Mouse (Mus musculus) monocyte, adult 2 months (primary cell): Measurements from ENCODE around the gene Myo1a.
"Not testable (repeated sequence)": the region's sequence is repeated elsewhere in the genome, so short reads cannot be mapped to it uniquely, and the experiment has no call there.

Source experiments
- DNase-seq, 2 experiments: peaks; one replicate each; pipeline ENCODE4 v3.0.0; 2022; ENCODE audit warnings: low spot score in 2 of 2, low read depth in 1 of 2

The Myo1a gene

GRCm38 (mm10) chr10:127704766-127705220, at the start of gene Myo1a:
Gene Myo1a, plus strand, starts transcription at chr10:127705170.
- DNase-seq, result no peak

- not testable (repeated sequence) for DNase-seq
These were observed 47.4 kb upstream of the Myo1a start for GRCm38 (mm10) chr10:127657617-127658016.

- DNase-seq, result no peak
These were observed 46.9 kb upstream of the Myo1a start for GRCm38 (mm10) chr10:127658076-127658475.

GRCm38 (mm10) chr10:127659551-127659950, 45.4 kb upstream of the Myo1a start:
- no peak for DNase-seq

- no peak for DNase-seq
These were observed 43.6 kb upstream of the Myo1a start for GRCm38 (mm10) chr10:127661291-127661914.

GRCm38 (mm10) chr10:127661915-127662663, 42.9 kb upstream of the Myo1a start:
- no peak for DNase-seq

- no peak for DNase-seq
These were observed 42.2 kb upstream of the Myo1a start for GRCm38 (mm10) chr10:127662666-127663253.

- no peak for DNase-seq
These were observed 41.4 kb upstream of the Myo1a start for GRCm38 (mm10) chr10:127663590-127663989.

GRCm38 (mm10) chr10:127664166-127664565, 40.8 kb upstream of the Myo1a start:
- DNase-seq, result no peak

- no peak for DNase-seq
These were observed 40.1 kb upstream of the Myo1a start for GRCm38 (mm10) chr10:127664891-127665290.

GRCm38 (mm10) chr10:127665366-127666181, 39.4 kb upstream of the Myo1a start:
- DNase-seq, result no peak

- peak in 1 of 2 experiments; percentile 53 for DNase-seq
These were observed 38.3 kb upstream of the Myo1a start, which contains the start of gene Nemp1 for GRCm38 (mm10) chr10:127666501-127667268. Gene Nemp1, plus strand, starts transcription at chr10:127666901.

- DNase-seq, result peak in 1 of 2 experiments; percentile 56
These were observed 37.5 kb upstream of the Myo1a start for GRCm38 (mm10) chr10:127667269-127668092.

GRCm38 (mm10) chr10:127668093-127669050, 36.6 kb upstream of the Myo1a start, which contains the start of gene Nab2:
Gene Nab2, minus strand, starts transcription at chr10:127668568.
- DNase-seq, result peak in 1 of 2 experiments; percentile 62

GRCm38 (mm10) chr10:127669170-127669569, 35.8 kb upstream of the Myo1a start:
- DNase-seq, result no peak

GRCm38 (mm10) chr10:127670185-127670584, 34.8 kb upstream of the Myo1a start:
- DNase-seq, result no peak

- DNase-seq, result no peak
These were observed 33.7 kb upstream of the Myo1a start for GRCm38 (mm10) chr10:127671276-127671675.

- no peak for DNase-seq
These were observed 30.8 kb upstream of the Myo1a start for GRCm38 (mm10) chr10:127674046-127674655.
